Mouse (Mus musculus) limb, embryonic 14.5 days (tissue): ENCODE results near the gene Il25. TPM values are rescaled to one million over a fixed set of nuclear protein-coding genes. Genes with fewer than 3 reads are reported as not detected.
A peak's percentile ranks its signal among the peaks of the same experiment; 100 is the strongest.

Experiments used
- ATAC-seq: fragments of 200-750 bp; cut with Nextera tagmentation; 2 replicates; pipeline ENCODE4 v1.8.0; 2017; ENCODE audit warnings: low read depth, moderate number of reproducible peaks, moderate TSS enrichment; ENCODE audit not compliant: low FRiP score
- DNase-seq: peaks from one replicate; pipeline ENCODE4 v3.0.0-alpha.2; 2015; ENCODE audit warnings: low spot score
- H3K27ac ChIP-seq: fragments of 300-500 bp; sonication (generic); replicated peaks from 2 replicates; pipeline ENCODE4 v1.5.1; 2014; ENCODE audit warnings: low read depth, mild to moderate bottlenecking, low read length, moderate library complexity, mixed read lengths
- H3K27me3 ChIP-seq: fragments of 300-500 bp; sonication (generic); 2 replicates; pipeline ENCODE4 v1.6.1; 2014; ENCODE audit warnings: low read length, mixed read lengths; ENCODE audit not compliant: control insufficient read depth, insufficient read depth
- H3K36me3 ChIP-seq: fragments of 300-500 bp; sonication (generic); 2 replicates; pipeline ENCODE4 v1.6.1; 2014; ENCODE audit warnings: mild to moderate bottlenecking, low read length, moderate library complexity, mixed read lengths; ENCODE audit not compliant: control insufficient read depth, insufficient read depth
- H3K4me1 ChIP-seq: fragments of 300-500 bp; sonication (generic); 2 replicates; pipeline ENCODE4 v1.6.1; 2014; ENCODE audit warnings: antibody characterized with exemption, low read length, mixed read lengths; ENCODE audit not compliant: control insufficient read depth, insufficient read depth
- H3K4me2 ChIP-seq: fragments of 300-500 bp; sonication (generic); replicated peaks from 2 replicates; pipeline ENCODE4 v1.6.1; 2014; ENCODE audit warnings: low read depth, mild to moderate bottlenecking, low read length, moderate library complexity; ENCODE audit not compliant: severe bottlenecking
- H3K4me3 ChIP-seq: fragments of 300-500 bp; sonication (generic); replicated peaks from 2 replicates; pipeline ENCODE4 v1.5.1; 2014; ENCODE audit warnings: low read length
- H3K9ac ChIP-seq: fragments of 300-500 bp; sonication (generic); 2 replicates; pipeline ENCODE4 v1.6.1; 2014; ENCODE audit warnings: mild to moderate bottlenecking, low read depth, low read length, moderate library complexity; ENCODE audit not compliant: severe bottlenecking
- H3K9me3 ChIP-seq: fragments of 300-500 bp; sonication (generic); 2 replicates; pipeline ENCODE4 v1.6.1; 2016; ENCODE audit warnings: low read length; ENCODE audit not compliant: control insufficient read depth
- POLR2A ChIP-seq: fragments of 200-500 bp; IDR thresholded peaks from 2 replicates; pipeline ENCODE4 v1.8.0; 2012; ENCODE audit warnings: inconsistent platforms, mild to moderate bottlenecking, moderate library complexity, borderline replicate concordance; ENCODE audit not compliant: insufficient read depth, insufficient read length; ENCODE audit errors: extremely low read depth
- WGBS: fragments of 180-500 bp; shearing (Covaris S2); extraction: QIAGEN DNeasy Blood & Tissue Kit; methylation state at CpG from one replicate; pipeline ENCODE4 v1.1.7; 2014; 5-methylcytosine and 5-hydroxymethylcytosine counted together
- polyA plus RNA-seq, 2 experiments: library from polyadenylated mRNA; depleted of rRNA in 1 of 2; stranded (reverse) in 1 of 2; unstranded in 1 of 2; fragments of >200 nt; fragmentation: Nextera tagmentation in 1 of 2; extraction: Ambion mirVana in 1 of 2; gene quantifications; 2 replicates each; pipeline versions ENCODE4 v1.2.1 to v1.2.3; 2012 to 2014

Gene Il25
- 0.31 and 0.77 TPM in 2 replicates for polyA plus RNA-seq (2012; rRNA removed)
- 0.19 TPM in 1 of 2 replicates, not detected in the other for polyA plus RNA-seq (2014; fragmentation: Nextera tagmentation; extraction: Ambion mirVana)

GRCm38 (mm10) chr14:54932645-54933150 is at the start of gene Il25:
Il25 (plus strand) TSS chr14:54932695.
- no peak within 1 kb of the TSS for H3K4me2 ChIP-seq

GRCm38 (mm10) chr14:54883154-54884021 is 49.1 kb upstream of the Il25 start, which contains the start of the genes Bcl2l2 and Gm20521:
Bcl2l2 (plus strand) TSS chr14:54883377.
Gm20521 (plus strand) TSS chr14:54883441.
- peak; percentile 44; the same call in 1 of the 2 replicates for TF ChIP-seq POLR2A
- peak within 1 kb of the TSS; percentile 89 for H3K4me2 ChIP-seq
- peak within 1 kb of the TSS; percentile 78 for H3K9ac ChIP-seq
- H3K27ac ChIP-seq, result peak within 1 kb of the TSS; percentile 90
- H3K4me3 ChIP-seq, result peak within 1 kb of the TSS; percentile 70
- no peaks in the 10 kb centered on the region for H3K9me3 ChIP-seq
- peak; percentile 88 for DNase-seq
- peaks cover 23% of the 10 kb centered on the region for H3K36me3 ChIP-seq
- H3K27me3 ChIP-seq, result peaks cover 5% of the 10 kb centered on the region; the same call in 1 of the 2 replicates
- peaks cover 11% of the 10 kb centered on the region for H3K4me1 ChIP-seq
- WGBS, result under 1% methylated on average over 26 of the region's 27 CpGs
- peak; percentile 92 for ATAC-seq

More at GRCm38 (mm10) chr14:54932645-54933150, at the start of gene Il25:
- Histone ChIP-seq H3K9ac (no peak within 1 kb of the TSS), H3K27me3 (no peaks in the 10 kb centered on the region), H3K4me3 (no peak within 1 kb of the TSS), H3K27ac (no peak within 1 kb of the TSS), H3K36me3 (no peaks in the 10 kb centered on the region), H3K4me1 (peaks cover 28% of the 10 kb centered on the region), H3K9me3 (no peaks in the 10 kb centered on the region)
- DNase-seq (peak; percentile 62), ATAC-seq (peak; percentile 60; the same call in 1 of the 2 replicates)
- no peak for TF ChIP-seq POLR2A
- WGBS, result 21% methylated on average over 5 of the region's 6 CpGs

GRCm38 (mm10) chr14:54884022-54884712 is 48.3 kb upstream of the Il25 start:
- H3K36me3 ChIP-seq, result peaks cover 23% of the 10 kb centered on the region
- H3K9me3 ChIP-seq, result no peaks in the 10 kb centered on the region
- H3K4me1 ChIP-seq, result peaks cover 11% of the 10 kb centered on the region
- ATAC-seq (peak; percentile 25), DNase-seq (no peak)
- peak overlapping the region; percentile 89 for H3K4me2 ChIP-seq
- 27% methylated on average over 21 of the region's 21 CpGs for WGBS
- H3K27ac ChIP-seq, result peak overlapping the region; percentile 90
- H3K4me3 ChIP-seq, result peak overlapping the region; percentile 70
- no peak for TF ChIP-seq POLR2A
- no peaks in the 10 kb centered on the region for H3K27me3 ChIP-seq
- H3K9ac ChIP-seq, result peak overlapping the region; percentile 78

DNA sequence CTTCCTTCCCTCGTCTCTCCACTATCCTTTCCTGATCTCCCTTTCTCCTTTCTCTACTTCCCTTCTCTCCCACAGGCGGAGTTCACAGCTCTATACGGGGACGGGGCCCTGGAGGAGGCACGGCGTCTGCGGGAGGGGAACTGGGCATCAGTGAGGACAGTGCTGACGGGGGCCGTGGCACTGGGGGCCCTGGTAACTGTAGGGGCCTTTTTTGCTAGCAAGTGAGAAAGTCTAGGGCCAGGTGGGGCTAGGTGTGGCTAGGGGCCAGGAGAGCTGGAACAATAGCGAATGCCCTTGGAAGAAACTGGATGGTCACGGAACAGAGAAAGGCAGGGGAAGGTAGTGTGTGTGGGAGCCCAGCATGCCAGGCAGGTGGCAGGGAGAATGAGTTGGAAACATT is 47.2 kb upstream of the Il25 start:
- no peaks in the 10 kb centered on the region for H3K27me3 ChIP-seq
- peaks cover 11% of the 10 kb centered on the region for H3K4me1 ChIP-seq
- ATAC-seq (no peak), DNase-seq (no peak)
- 92% methylated on average over 11 of the region's 11 CpGs for WGBS
- no peak overlapping the region for H3K4me3 ChIP-seq
- H3K27ac ChIP-seq, result no peak overlapping the region
- H3K9ac ChIP-seq, result no peak overlapping the region
- no peaks in the 10 kb centered on the region for H3K9me3 ChIP-seq
- peaks cover 23% of the 10 kb centered on the region for H3K36me3 ChIP-seq
- H3K4me2 ChIP-seq, result no peak overlapping the region
- TF ChIP-seq POLR2A, result no peak

DNA sequence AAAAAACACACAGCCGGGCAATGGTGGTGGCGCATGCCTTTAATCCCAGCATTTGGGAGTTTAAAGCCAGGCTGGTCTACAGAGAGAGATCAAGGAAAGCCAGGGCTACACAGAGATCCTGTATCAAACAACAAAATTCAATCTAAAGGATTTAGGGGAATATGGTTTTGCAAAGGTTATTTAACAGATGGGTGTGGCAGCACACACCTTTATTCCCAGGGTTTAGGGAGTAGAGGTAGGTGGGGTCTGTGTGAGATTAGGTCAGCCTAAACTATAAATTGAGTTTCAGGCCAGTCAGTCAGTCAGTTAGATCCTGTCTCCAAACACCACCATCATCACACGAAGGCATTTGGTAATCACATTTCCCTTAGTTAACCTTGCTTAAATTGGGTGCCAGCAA is 40.3 kb upstream of the Il25 start, which contains the start of gene Pabpn1:
Pabpn1 (plus strand) TSS at position 301 of the 400 bp plus-strand sequence.
- TF ChIP-seq POLR2A, result no peak
- WGBS, result 93% methylated on average over 3 of the region's 3 CpGs
- DNase-seq (no peak), ATAC-seq (no peak)
- peak within 1 kb of the TSS; percentile 38; the same call in 1 of the 2 replicates for H3K9ac ChIP-seq
- H3K4me3 ChIP-seq, result peak within 1 kb of the TSS; percentile 98
- peaks cover 21% of the 10 kb centered on the region for H3K36me3 ChIP-seq
- H3K27ac ChIP-seq, result peak within 1 kb of the TSS; percentile 75
- H3K4me2 ChIP-seq, result peak within 1 kb of the TSS; percentile 56
- peaks cover 5% of the 10 kb centered on the region for H3K4me1 ChIP-seq
- no peaks in the 10 kb centered on the region for H3K27me3 ChIP-seq
- H3K9me3 ChIP-seq, result no peaks in the 10 kb centered on the region
